Mouse (Mus musculus) CD4-positive, CD25-positive, alpha-beta regulatory T cell, adult 4 months (primary cell): ENCODE measurements around the gene Ascc1. TPM values are rescaled to one million over a fixed set of nuclear protein-coding genes. Genes with fewer than 3 reads are reported as not detected.
"Not testable (repeated sequence)": the region's sequence is repeated elsewhere in the genome, so short reads cannot be mapped to it uniquely, and the experiment has no call there.

Source experiments
- ATAC-seq: one replicate; pipeline ENCODE4 v1.8.0; 2017
- polyA plus RNA-seq, 2 experiments: library from polyadenylated mRNA; unstranded; fragments of 100-300 nt; shearing (Covaris generic); gene quantifications; one replicate each; pipeline ENCODE4 v1.2.1; 2017

Gene Ascc1
- polyA plus RNA-seq, 2 experiments from 2014 or later = 57.8 to 61.3 TPM

GRCm38 (mm10) chr10:59977715-59978343 lies 24.8 kb upstream of the Ascc1 start:
- ATAC-seq = no peak

- no peak for ATAC-seq
Measured at GRCm38 (mm10) chr10:59978401-59978800, 24.2 kb upstream of the Ascc1 start.

GRCm38 (mm10) chr10:59978873-59979743 lies 23.5 kb upstream of the Ascc1 start:
- ATAC-seq = no peak

DNA sequence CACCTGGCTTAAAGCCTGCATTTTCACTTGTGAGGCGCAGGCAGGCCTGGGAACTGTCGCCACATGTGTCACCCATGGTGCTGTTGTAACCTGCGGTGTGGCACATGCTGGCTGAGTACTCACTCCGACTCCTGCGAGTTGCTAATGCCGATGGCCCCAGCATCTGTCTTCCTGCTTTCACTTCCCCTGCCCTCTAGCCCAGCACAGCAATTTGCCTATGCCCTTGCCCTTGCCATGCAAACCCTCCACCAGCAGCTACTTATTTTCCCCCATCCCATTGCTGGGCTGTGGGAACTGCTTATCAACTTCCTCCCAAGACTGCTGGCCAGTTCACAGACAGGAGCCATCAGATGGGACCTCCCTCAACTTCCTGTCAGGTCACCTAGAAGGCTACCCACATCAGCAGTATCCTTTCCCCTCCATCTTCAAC lies 21.8 kb upstream of the Ascc1 start:
- peak; percentile 68 for ATAC-seq

- peak; percentile 53 for ATAC-seq
Measured at GRCm38 (mm10) chr10:59981336-59981735, 21.3 kb upstream of the Ascc1 start.

DNA sequence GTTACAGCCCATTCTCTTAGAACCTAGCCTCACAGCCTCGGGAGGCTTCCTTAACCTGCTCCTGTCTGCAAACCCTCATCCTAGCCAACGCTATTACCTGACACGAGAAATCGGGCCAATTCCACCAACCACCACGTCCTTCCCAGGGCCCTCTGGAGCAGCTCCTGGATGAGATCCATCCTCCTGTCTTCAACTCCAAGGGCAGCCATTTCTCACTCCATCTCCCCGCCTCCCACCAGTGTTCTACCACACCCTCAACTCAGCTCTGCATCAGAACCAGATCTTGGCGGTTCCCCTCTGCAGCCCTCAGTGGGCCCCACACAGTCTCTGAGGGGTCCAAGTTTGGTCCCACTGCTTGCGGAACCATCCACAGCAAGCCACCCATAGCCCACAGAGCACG lies 20.8 kb upstream of the Ascc1 start:
- ATAC-seq = no peak

DNA sequence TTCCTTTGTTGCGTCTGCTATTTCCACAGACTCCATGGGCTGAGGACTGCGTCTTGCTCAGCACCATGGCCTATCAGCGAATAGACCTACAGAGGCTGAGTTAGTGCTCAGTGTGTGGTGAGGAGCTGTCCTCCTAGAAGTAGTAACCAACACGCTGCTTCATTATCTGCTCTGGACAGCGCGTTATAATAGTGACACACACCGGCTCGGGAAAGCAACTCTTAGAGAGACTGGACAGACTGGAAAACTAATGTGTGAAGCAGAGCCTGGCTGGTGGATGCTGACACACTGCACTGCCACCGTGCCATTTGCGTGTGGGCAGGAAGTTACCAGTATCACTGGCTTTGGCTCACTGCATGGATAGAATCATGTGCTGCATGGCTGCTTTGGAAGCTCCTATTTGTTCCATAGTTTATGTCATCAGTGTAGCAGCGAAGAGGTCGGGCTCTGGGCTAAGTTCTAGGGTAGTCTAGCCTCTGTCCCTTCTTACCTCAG lies 20.2 kb upstream of the Ascc1 start:
- ATAC-seq = no peak

GRCm38 (mm10) chr10:59988036-59988435 lies 14.6 kb upstream of the Ascc1 start:
- no peak for ATAC-seq

- no peak for ATAC-seq
Measured at GRCm38 (mm10) chr10:59990393-59990792, 12.2 kb upstream of the Ascc1 start.

DNA sequence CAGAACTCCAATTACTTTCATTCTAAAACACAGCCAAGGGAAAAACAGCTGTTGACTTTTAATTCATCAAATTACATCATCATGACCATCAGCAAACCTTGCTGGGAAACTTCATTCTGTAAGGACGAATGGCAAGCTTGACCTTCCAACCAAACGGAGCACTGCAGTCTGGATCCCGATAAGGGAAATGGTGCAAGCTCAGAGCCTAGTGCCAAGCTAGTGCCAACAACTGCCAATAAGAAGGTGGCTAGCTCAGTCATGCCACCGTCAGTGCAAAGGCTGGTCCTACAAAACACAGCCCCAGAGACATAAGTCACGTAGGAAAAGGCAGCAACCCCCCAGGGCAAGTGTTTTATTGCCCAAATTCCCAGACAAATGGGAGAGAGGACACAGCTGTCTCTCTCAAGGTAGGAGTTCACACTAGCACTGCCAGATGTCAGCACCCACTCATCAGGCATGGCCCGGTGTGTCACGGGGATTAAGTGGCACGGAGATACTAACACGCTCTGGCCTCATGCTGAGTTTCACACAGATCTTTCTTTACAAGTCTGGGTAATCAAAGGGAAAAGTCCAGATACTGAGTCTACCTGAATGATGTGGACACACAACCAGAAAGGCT lies 11.2 kb upstream of the Ascc1 start:
- no peak for ATAC-seq

GRCm38 (mm10) chr10:59992024-59992423 lies 10.6 kb upstream of the Ascc1 start:
- no peak for ATAC-seq

- ATAC-seq = not testable (repeated sequence)
Measured at GRCm38 (mm10) chr10:59993813-59994212, 8.8 kb upstream of the Ascc1 start.

GRCm38 (mm10) chr10:59995889-59996288 lies 6.7 kb upstream of the Ascc1 start:
- no peak for ATAC-seq

- ATAC-seq = peak; percentile 32
Measured at GRCm38 (mm10) chr10:59997591-59997990, 5.0 kb upstream of the Ascc1 start.

- no peak for ATAC-seq
Measured at GRCm38 (mm10) chr10:59999057-59999456, 3.5 kb upstream of the Ascc1 start.

GRCm38 (mm10) chr10:60001663-60002062 lies 942 bp upstream of the Ascc1 start:
- ATAC-seq = not testable (repeated sequence)

DNA sequence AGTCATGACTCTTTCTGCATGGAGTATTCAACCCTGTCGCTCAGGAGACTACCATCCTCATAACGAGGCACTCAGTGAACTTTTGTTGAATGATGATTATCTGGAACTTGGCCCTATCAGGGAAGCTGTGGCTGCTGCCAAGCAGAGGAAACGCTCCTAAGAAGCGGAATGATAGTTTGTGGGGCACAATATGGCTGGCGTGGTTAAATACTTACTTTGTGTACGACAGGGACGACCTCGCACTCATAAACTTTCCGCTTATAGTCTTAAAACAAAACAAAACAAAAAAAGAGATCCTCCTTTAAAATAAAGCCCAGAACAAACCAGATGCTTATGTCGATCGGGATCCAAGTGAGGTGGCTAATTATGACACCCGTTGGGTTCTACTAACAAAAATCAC lies 402 bp upstream of the Ascc1 start:
- ATAC-seq = peak; percentile 16

GRCm38 (mm10) chr10:60003213-60003752 lies 678 bp downstream of the Ascc1 start:
- no peak for ATAC-seq

- ATAC-seq = no peak
Measured at GRCm38 (mm10) chr10:60003847-60004246, 1.2 kb downstream of the Ascc1 start.

DNA sequence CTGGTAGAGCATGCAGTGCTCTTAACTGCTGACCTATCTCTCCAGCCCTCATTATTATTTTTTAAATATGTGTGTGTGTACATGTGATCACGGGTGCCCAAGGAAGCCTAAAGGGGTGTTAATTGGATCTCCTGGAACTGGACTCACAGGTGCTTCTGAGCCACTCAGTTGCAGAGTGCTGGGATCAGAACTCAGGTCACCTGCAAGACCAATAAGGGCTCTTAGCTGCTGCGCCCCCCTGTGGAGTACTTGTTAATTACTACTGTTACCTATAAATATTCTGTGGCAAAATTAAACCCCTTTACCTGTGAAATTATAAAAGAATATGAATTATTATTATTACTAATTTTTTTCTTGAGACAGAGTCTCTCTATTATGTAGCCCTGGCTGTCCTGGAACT lies 2.7 kb downstream of the Ascc1 start:
- ATAC-seq = no peak

DNA sequence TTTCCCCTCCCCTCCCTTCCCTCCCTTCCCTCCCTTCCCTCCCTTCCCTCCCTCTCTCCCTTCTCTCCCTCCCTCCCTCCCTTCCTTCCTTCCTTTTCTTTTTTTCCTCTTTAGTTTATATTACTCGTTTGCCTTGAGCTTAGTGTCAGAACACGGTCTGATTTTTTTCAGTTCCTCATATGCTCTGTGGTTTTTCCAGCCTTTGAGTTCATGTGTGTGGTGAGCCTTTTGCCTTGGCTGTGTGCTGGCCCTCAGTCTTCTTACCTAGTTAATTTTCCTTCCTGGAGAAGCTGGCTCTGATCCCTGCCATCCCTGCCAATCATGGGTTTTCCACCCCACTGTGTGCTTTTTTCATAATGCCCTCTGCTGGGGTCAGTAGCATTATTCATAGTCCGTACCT lies 6.5 kb downstream of the Ascc1 start:
- ATAC-seq = no peak

DNA sequence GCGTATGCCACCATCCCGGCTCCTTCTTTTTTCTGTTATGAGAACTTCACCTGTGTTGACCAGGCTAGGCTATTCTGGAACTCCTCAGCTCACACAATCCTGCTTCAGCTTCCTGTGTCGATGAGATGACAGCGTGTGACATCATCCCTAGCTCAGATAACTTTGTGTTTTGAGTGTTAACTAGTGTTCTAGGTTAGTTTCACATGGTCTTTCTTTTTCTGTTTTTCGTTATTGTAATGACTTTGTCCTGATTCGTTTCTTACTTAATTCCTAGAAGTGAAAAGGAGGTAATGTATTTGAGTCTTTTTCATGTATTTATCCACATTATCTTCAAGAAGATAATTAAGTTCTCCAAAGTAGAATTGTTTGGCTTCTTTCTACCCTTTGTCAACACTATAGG lies 13.6 kb downstream of the Ascc1 start:
- no peak for ATAC-seq

DNA sequence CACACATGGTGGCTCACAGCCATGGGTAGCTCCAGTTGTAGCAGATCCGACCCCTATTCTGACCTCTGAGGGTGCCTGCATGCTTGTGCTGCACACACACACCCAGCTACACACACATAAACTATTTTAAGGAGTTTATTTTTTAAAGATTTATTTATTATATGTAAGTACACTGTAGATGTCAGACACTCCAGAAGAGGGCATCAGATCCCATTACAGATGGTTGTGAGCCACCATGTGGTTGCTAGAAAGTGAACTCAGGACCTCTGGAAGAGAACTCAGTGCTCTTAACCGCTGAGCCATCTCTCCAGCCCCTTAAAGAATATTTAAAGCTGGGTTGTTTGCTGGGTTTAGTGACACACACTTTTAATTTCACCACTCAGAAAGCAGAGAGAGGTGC lies 16.7 kb downstream of the Ascc1 start:
- ATAC-seq = no peak
